Mouse (Mus musculus) frontal cortex, postnatal 25 days (tissue): Measurements from ENCODE around the gene Rpl7l1.

ENCODE experiments used
- DNase-seq, 2 experiments: peaks; one replicate each; pipeline ENCODE4 v3.0.0; 2022; ENCODE audit warnings: low spot score in 2 of 2

The Rpl7l1 gene

DNA sequence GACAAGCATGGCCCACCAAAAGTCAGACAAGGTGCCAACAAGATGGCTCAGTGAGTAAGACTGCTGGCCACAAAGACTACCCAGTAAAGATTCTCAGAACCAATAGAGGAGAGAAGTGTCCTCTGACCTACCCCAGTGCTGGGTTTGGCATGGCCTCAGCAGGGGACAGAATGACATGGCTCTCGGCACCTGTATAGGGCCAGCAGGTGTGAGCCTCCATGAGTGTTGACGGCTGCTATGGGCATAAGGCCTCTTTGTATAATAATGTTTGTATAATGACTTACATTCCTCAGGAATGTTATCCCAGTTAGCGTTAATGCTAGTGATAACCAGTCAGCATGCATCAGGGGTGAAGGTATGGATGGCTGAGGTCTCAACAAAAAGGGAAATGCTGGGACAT is 6.4 kb downstream of the Rpl7l1 start:
- DNase-seq: no peak

DNA sequence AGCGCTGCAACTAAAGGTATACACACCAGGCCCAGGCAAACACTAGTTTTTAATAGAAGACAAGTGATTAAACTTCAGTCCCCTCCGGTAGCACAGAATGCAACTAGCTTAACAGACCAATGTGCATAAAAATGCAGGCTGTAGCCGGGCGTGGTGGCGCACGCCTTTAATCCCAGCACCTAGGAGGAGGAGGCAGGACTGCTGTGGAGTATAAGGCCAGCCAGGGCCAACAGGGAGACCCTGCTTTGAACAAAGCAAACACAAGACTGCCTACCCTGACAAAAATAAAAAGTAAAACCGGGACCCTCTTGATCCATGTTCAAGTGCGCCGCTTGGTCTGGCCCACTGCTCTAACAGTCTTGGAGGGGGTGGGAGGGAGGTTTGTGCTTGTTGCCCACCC is 7.4 kb downstream of the Rpl7l1 start:
- no peak for DNase-seq

DNA sequence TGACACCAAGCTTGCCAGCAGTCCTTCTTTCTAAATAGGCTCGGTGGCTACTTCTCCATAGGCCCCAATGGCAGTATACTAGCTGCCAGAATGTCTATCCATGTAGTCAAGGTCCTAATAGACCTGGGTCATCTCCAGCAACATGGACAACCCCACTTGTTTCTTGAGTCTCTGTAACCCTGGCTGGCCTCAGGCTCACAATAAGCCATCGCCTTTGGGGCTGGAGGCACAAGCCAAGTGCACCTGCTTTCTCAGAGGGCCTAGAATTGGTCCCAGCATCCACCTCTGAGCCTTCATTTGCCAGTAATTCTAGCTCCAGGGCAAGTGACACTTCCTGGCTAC is 8.4 kb downstream of the Rpl7l1 start:
- DNase-seq: no peak

DNA sequence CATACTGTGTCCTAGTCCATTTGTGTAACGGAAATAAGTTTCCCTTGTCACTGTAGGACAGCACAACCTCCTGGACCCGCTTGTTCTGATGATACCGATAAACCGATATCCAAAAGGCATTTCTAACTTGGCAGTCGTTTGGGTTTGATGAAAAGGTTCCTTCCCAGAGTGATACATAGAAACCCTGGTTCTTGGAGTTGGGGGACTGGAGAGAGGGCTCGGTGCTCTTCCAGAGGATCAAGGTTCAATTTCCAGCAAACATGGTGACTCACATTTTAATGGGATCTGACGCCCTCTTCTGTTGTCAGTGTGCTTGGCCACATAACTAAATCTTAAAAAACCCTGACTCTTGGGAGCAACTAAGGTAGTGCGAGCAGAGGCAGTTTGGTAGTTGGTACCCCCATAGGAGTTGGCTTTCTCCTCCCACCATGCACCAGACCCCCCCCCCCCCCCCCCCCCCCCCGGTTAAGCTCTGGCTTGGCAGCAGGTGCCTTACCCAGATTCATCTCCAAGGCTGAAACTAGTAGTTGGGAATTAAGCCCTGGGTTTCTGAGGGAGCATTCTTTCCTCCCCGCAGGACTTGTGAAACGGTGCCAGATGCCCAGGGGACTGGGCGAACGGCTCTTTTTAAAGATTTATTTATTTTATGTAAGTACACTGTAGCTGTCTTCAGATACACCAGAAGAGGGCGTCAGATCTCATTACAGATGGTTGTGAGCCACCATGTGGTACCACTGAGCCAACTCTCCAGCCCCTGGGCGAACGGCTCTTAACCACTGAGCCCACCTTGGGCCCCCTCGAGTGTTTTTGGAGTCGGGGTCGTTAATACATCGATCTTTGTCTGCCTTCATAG is 9.0 kb downstream of the Rpl7l1 start:
- DNase-seq: no peak

DNA sequence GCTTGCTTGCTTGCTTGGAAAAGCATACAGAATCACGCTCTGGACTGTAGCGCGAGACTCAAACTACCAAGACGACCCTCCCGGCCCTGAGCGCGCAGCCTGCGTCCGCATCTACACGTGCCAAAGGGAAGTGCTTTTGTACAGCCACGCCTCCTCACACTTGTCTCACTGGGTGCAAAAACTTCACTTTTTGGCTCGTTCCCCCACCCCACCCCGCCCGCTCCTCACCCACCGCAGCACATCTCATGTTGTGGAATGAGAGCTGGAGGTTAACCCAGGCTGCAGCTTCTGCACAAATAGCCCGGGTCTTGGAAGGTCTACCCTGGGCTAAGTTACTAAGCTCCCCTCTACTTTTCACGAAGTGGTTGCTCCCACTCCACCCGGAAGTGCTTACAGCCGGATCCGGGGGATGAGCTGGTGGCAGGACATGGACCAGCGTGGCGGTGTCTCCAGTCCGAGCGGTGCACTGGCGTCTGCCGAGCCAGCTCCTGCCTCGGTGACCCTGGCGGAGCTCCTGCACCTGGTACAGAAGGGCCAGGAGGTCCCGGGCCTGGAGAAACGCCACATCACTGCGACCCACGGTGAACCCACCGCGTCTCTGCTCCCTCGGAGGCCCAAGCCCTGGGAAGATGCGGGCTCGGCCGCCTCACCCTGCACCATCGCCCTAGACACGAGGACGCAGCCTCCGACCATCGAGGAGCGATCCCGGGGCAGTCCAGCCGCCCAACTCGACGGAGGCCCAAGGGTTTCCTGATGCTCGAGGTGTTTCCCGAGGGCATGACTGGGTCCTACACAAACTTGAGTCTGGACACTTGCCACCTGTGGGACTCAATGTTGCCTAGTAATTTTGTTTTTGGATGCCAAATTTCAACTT is 9.8 kb downstream of the Rpl7l1 start, which contains the start of gene 2310039H08Rik:
2310039H08Rik (plus strand) TSS at position 232 of the 874 bp plus-strand sequence.
- DNase-seq: peak; percentile 62 to 75

DNA sequence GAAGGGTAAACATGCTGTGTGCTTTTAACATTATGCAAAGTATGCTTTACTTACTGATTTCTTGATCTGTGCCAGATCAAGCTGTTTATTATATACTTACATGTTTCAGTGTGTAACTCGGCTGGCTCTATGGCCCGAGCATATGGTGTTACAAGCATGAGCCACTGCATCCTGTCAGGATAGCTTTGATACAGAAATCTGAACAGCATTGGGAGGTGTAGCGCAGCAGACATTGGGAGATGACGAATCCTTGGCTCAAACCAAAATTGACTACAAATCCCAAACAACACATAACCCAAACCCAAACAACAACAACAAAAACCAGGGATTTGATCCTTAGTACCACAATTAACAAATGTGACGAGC is 10.5 kb downstream of the Rpl7l1 start:
- no peak for DNase-seq

DNA sequence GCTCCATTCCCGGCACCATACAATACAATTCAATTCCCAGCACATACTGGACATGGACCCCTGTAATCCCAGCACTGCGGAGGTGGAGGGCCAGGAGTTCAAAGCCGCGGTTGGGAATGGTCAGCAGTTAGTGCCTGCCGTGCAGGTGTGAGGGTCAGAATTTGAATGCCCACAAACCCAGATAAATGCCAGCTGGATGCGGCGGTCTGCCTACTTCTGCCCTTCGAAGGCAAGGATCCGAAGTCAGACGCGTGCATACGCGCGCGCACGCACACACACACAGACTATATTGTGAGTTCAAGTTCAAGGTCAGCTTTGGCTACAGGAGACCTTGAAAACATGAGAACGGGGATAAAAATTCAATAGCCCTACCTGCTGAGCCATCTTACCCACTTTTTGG is 10.9 kb downstream of the Rpl7l1 start:
- no peak for DNase-seq

DNA sequence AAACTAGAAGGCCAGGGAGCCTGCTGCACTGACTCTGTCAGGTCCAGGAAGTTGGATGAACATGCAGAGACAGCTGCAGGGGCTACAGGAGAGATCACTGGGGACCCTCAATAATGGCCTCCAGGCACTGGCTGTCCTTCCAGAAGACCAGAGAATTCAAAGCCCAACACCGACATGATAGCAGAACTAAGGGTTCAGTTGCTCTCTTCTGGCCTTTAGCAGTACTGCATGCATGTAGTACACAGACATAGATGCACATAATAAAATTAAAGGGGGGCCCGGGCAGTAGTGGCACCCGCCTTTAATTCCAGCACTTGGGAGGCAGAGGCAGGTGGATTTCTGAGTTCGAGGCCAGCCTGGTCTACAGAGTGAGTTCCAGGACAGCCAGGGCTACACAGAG is 11.4 kb downstream of the Rpl7l1 start:
- DNase-seq: no peak

DNA sequence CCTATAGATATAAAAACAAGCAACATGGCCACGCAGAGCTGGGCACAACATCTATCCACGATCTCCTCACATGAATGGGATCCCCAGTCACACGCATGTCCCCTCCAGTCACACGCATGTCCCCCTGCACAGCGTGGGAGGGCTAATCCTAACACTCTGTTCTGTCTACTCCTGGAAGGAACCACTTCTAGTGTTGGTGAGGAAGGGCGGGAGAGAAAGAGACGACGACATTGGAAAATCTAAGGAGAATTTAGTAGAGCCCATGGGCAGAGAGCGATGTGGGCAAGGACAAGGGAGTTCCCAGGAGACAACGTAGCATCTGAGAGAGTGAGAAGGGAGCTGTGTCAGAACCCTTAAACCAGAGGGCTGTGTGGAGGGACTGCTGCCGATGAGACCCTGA is 11.9 kb downstream of the Rpl7l1 start:
- no peak for DNase-seq

DNA sequence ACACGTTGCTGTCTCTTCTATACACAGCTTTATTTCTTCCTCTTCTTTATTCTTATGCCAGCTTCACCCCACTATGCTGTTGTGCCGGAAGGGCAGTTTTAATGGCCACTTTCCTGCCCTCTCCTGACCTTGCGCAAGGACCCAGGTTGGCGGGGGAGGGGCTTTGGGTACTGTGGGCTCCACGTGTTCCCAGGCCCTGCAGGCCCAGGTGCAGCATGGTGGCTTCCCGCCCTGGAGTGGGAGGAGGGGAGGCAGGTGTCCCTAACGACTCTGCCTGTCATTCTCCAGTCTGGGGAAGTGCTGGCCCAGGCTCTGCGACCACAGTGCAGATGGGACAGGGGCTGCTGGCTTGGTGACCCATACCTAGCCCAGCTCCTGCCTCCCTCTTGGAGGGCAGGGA is 14.6 kb downstream of the Rpl7l1 start:
- no peak for DNase-seq

DNA sequence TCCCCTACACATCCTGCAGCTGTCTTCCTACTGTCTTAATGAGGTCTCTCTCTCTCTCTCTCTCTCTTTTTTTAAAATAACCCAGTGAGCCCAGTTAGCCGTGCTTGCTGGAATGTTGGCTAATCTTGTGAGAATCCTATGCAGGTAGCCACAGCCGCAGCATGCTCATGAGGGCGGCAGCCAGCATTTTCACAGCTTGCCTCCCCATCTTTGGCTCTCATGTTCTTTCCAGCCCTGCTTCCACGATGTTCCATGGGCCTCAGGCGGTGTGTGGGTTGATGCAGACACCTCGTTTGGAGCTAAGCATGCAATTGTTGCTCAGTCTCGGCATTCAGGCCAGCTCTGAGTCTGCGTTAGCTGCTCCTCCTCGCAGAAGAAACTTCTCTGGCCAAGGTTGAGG is 17.6 kb downstream of the Rpl7l1 start:
- DNase-seq: peak in 1 of 2 experiments; percentile 18

DNA sequence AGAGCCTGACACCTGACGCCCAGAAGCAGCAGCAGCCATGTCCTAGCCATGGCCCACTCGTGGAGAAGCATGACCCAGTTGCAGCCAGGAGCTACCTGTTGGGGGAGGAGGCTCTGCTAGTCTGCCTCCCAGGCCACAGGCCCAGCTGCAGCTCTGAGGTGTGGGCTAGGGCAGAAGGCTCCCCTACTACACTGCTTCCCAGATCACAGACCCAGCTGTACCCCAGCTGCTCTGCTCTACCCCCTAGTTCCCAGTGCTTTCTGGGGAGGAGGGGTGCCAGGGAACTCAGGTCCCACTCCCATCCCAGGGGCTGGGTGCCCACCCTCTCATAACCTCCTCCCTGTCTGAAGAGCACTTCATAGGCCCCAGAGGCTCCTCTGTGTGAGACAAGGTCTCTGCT is 18.9 kb downstream of the Rpl7l1 start, which contains the start of gene Ptcra:
Ptcra (minus strand) TSS at position 169 of the 400 bp plus-strand sequence.
- no peak for DNase-seq

DNA sequence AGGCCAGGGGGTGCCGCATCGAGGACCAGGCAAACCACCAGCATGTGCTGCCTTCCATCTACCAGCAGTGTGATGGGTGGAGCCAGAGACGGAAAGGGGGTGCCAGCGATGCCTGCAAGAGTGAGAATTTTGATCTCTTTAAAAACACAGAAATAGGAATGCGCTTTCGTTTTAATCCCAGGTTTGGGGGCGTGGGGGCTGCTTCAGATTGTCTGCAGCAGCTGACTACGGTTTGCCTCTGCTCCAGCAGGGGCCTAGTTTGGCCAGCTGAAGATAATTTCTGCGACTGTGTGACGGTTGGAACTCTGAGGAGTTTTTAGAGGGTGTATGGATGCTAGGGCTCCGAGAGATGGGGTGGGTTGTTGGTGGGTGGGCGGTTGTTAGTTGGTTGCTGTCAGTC is 23.7 kb downstream of the Rpl7l1 start:
- no peak for DNase-seq

DNA sequence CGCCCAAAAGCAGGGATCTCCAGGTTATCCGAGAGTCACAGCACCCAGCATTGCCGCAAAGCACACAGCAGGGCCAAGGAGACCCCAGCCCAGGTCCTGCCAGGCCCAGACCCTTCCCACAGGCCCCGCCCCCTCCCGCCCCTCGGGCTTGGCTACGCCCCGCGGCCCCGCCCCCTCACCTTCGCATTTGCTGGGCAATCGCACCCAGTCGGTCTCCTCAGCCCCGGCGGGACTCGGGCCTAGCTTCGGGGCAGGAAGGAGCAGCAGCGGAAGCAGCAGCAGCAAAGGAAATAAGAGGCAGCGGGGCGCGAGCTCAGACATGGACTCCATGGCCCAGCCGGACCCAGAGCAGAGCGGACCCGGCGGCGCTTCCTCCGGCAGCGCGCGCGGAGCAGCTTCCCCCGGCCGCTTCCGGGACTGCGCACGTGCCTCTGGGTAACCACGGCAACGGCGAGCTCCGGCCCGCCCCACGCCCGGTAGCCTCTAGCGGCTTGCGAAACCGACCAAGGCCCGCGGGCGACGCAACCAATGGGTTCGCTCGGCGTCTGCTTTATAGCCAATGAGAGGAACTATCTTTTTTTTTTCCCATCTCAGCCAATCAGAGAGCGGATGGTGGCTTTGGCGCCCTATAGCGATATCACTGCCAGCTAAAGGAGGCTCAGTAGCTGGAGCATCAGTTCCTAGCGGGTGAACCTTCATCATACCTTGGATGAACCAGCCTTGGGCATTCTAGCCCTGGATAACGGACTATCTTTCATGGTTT is 30.5 kb downstream of the Rpl7l1 start, which contains the start of gene Cnpy3:
Cnpy3 (minus strand) TSS at position 421 of the 763 bp plus-strand sequence.
- DNase-seq: peak; percentile 91 to 96

DNA sequence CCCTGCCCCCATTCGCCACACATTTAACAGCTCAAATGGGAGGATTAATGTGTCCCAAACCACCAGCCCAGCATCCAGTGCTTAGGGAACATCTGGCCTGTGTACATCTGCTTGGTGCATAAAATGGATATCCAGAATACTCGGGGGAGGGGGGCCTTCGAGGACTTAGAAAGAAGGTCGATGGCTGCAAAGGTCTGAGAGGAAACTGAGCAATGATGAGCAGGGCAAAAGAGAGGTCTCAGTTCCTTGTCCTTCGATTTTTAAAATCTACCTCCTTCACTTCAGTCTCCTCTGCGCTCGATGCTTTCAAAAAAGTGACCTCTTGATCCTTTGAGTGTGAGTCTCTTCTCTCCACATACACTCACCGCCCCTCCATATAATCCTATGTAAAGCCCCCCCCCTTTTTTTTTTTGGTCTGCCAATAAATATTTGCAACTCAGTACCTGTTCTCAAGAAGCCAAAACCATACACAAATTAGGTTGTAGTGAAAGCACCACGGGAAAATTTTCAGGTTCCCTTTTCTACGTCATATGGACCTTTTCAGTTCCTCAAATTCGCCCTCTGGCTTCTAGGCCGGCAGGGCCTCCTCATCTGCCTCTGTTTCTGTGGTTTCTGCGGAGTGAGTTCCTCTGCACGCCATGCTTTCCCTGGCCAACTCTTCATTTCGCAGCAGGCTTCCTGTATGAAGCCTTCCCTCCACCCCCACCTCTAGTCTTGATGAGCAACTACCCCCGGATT is 31.2 kb downstream of the Rpl7l1 start:
- peak in 1 of 2 experiments; percentile 50 for DNase-seq

DNA sequence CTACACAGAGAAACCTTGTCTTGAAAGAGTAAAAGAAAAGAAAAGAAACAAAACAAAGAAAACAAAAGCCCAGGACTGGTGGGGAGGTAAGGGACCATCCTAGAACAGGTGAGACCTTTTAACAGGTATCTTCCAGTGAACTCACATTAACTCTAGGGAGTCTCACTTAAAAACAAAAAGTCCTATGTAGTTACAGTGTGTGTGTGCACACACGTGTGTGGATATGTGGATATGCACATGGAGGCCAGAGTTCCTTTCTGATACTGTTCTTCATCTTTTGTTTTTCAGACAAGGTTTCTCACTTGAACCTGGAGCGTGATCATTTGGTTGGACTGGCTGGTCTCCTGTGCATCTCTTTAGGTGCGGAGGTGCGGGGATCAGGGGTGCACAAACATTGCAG is 31.9 kb downstream of the Rpl7l1 start:
- DNase-seq: no peak

DNA sequence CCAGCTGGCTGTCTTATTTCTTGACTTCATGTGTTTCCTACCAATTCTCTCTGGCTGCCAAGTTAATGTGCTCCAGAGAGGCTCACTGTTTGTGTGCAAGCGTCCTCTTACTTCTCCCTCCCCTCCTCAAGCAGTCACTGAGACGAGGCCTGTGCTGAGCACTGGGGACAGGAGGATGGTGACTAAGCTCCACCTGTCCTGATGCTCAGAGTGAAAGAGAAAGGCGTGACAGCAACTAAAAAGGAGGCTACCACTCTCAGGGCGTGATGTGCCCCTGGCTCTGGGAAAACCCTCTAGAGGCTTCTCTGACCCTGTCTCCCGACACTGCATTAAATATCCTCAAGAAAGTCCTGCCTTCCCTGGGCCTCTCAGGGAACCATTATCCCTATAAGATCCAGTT is 33.2 kb downstream of the Rpl7l1 start:
- DNase-seq: no peak

DNA sequence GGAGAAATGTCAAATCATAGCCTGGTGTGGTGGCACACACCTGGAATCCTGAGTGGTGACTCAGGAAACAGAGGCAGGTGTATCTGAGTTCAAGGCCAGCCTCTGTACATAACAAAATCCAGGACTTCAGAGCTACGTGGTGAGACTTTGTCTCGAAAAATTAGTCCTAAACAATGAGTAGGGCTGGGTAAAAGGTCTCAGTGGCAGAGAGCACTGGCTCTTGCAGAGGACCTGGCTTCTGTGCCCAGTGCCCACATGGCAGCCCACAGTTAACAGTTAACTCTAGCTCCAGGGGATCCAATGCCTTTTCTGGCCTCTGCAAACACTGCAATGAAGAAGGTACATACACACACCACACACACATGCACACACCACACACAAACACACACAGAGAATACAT is 34.7 kb downstream of the Rpl7l1 start:
- DNase-seq: no peak

DNA sequence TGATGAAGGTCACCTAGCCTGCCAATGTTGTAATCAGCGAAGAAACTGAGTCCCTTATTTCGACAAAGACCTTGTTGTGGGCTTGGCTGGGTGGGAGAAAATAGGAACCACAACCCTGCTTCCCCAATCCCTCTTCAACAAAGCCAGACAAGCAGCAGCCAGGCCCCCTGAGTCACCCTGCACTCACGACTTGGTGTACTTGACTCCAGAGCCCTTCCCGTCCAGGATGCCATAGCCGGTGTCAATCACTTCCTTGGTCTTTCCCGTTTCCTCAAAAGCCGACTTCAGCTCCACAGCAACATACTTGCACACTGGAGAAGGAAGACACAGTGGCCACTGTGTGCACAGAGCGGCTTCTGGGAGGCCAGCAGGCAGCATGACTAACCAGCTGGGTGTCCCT is 35.2 kb downstream of the Rpl7l1 start:
- DNase-seq: no peak

DNA sequence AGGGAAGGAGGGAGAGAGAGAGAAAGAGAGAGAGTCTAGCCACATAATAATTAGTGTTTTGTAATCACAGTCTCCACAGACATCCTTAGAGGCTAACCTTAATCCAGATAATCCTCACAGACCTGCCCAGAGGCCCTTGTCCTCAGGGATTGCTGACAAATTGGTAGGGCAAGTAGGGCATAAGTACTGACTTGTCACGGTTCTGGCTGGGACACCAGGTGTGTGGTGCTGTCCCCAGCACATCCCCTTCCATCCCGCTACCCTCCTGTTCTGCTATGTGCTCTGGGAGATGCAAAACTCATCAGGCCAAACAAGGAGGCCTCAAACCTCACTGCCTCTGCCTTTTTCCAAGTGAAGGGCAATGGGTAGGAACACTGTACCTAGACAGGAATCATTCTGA is 37.0 kb downstream of the Rpl7l1 start:
- DNase-seq: no peak

DNA sequence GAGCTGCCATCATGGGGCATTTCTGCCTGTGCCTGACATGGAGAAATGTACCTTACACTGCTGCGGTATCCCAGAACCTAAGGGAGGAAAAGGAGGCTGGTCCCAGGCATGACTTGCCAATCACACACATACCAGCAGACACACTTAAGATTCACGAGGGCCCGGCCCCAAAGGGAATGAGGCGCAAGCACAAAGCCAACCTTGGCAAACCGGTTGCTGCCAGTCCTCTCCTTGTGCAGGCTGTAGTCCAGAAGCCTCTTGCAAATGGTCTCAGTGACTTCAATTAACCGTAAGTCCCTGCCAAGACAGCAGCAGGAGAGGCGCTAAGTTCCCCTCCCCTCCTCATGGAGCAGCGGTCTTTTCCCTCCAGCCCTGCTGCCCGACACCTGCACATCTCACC is 39.5 kb downstream of the Rpl7l1 start:
- DNase-seq: no peak
